Mouse (Mus musculus) lung, adult 2 months (tissue): Measurements from ENCODE around the gene Zfp398. TPM values are rescaled to one million over a fixed set of nuclear protein-coding genes. Genes with fewer than 3 reads are reported as not detected.
"Not testable (repeated sequence)": the region's sequence is repeated elsewhere in the genome, so short reads cannot be mapped to it uniquely, and the experiment has no call there.

Experiments
- DNase-seq: peaks from one replicate; pipeline ENCODE4 v3.0.0; 2022
- H3K4me1 ChIP-seq: fragments of 200-500 bp; 2 replicates; pipeline ENCODE4 v1.6.1; 2011; ENCODE audit warnings: low read length; ENCODE audit not compliant: control insufficient read depth, insufficient read depth
- H3K4me3 ChIP-seq: fragments of 200-500 bp; replicated peaks from 2 replicates; pipeline ENCODE3; 2011; ENCODE audit warnings: low read depth, mild to moderate bottlenecking, control low read depth, low read length; ENCODE audit errors: extremely low read depth
- CTCF ChIP-seq: fragments of 200-500 bp; IDR thresholded peaks from 2 replicates; pipeline ENCODE4 v1.5.1; 2011; ENCODE audit warnings: mild to moderate bottlenecking, low read length, control low read depth; ENCODE audit not compliant: insufficient read depth
- POLR2A ChIP-seq: fragments of 200-500 bp; IDR thresholded peaks from 2 replicates; pipeline ENCODE4 v1.6.1; 2011; ENCODE audit warnings: low read depth, mild to moderate bottlenecking, control low read depth, low read length, borderline replicate concordance; ENCODE audit errors: extremely low read depth
- WGBS: fragments of 180-500 bp; shearing (Covaris S2); methylation state at CpG from one replicate; pipeline ENCODE4 v1.1.7; 2018; 5-methylcytosine and 5-hydroxymethylcytosine counted together
- polyA plus RNA-seq: library from polyadenylated mRNA; depleted of rRNA; stranded (reverse); fragments of >200 nt; gene quantifications from 2 replicates; pipeline ENCODE4 v1.2.3, GENCODE M21; 2012

Gene Zfp398
- polyA plus RNA-seq, 1 experiment, result 8.8 TPM

DNA sequence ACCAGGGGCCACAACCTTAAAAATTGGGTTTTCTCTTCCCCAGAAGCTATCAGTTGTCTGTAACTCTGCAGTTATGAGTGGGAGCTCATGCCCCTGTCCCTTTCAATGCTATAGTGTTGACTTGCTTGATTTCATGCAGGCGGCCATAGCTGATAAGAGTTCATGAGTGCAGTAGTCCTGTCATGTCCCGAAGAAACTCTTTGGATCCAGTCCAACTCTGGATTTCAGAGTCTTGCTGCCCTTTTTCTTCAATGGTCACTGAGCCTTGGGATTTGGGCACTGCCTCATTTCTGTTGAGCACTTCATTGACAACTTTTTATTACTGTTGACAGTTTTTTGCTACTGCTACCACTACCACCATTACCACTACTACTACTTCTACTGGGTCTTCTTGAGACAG lies 2.2 kb downstream of the Zfp398 start:
- no peak for DNase-seq
- WGBS, result 35% methylated on average over 2 of the region's 2 CpGs

DNA sequence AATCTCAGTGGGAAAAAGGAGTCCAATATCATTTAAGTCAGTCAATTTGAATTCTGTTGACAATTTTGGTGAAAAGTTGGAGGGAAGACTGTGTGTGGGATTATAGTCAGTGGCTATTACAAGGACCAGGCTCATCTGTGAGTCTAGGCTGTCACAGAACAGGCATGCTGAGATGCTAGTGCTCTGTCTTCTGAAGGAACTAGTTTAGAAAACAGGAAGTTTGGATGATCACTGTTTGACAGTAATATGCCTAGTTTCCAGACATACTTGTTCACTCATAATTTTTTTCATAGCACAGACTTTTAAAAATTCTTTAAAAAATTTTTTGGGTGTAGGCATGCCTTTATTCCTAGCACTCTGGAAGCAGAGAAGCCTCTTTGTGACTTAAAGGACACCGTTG lies 5.6 kb downstream of the Zfp398 start:
- Histone ChIP-seq H3K4me1 (peaks cover 5% of the 10 kb centered on the region), H3K4me3 (no peak overlapping the region)
- TF ChIP-seq CTCF (no peak), POLR2A (no peak)
- no peak for DNase-seq
- 95% methylated on average over 1 of the region's 1 CpGs for WGBS

More for the DNA sequence above, 2.2 kb downstream of the Zfp398 start:
- H3K4me1 ChIP-seq, result peaks cover 5% of the 10 kb centered on the region
- TF ChIP-seq CTCF, result no peak
- TF ChIP-seq POLR2A, result no peak
- H3K4me3 ChIP-seq, result no peak overlapping the region

DNA sequence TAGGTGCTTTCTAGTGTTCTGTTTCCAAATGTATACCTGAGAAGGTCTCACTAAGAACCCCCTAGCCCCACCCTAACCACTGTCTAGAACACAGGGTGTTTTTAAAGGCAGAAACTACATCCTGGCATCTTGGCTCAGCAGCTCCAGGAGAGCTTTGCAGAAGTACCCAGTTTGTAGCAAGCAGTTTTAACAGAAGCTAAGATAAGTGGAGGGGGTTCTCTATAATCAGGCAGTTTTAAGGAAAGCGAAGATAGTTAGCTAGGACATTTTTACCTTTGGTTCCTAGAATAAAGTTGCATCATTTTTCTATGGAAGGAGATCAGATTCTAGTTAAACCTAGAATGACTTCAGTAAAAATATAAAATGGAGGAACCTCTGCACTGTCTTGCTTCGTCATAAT lies 6.4 kb downstream of the Zfp398 start:
- peaks cover 5% of the 10 kb centered on the region for H3K4me1 ChIP-seq
- no peak overlapping the region for H3K4me3 ChIP-seq
- no peak for DNase-seq
- WGBS, result 90% methylated on average over 2 of the region's 2 CpGs
- no peak for TF ChIP-seq CTCF
- no peak for TF ChIP-seq POLR2A

GRCm38 (mm10) chr6:47842337-47842736 lies 6.9 kb downstream of the Zfp398 start:
- Histone ChIP-seq H3K4me3 (no peak overlapping the region), H3K4me1 (peaks cover 3% of the 10 kb centered on the region; the same call in 1 of the 2 replicates)
- DNase-seq, result no peak
- WGBS, result 90% methylated on average over 1 of the region's 1 CpGs
- TF ChIP-seq CTCF, result no peak
- no peak for TF ChIP-seq POLR2A

DNA sequence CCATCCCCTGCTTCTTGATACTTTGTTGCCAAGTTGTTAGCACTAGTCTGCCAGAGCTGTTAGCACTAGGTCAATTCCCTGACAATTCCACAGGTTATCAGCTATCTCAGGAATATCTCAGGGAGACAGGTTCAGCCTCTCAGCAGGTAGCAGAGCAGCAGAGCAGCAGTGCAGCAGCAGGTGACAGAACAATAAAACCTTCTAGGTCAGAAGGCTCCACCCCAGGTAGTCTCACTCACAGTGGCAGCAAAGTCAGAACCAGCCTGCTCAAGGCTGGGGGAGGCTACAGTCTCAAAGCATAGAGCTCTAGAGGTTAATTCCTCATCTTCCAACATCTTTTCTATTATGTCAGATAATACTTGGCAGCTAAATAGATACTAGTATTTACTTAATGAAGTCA lies 10.3 kb downstream of the Zfp398 start:
- H3K4me1 ChIP-seq, result no peaks in the 10 kb centered on the region
- H3K4me3 ChIP-seq, result no peak overlapping the region
- TF ChIP-seq POLR2A, result no peak
- no peak for TF ChIP-seq CTCF
- DNase-seq, result no peak

GRCm38 (mm10) chr6:47857241-47857640 lies 21.8 kb downstream of the Zfp398 start:
- WGBS, result 96% methylated on average over 6 of the region's 6 CpGs
- Histone ChIP-seq H3K4me1 (no peaks in the 10 kb centered on the region), H3K4me3 (no peak overlapping the region)
- no peak for DNase-seq
- TF ChIP-seq POLR2A (no peak), CTCF (no peak)

DNA sequence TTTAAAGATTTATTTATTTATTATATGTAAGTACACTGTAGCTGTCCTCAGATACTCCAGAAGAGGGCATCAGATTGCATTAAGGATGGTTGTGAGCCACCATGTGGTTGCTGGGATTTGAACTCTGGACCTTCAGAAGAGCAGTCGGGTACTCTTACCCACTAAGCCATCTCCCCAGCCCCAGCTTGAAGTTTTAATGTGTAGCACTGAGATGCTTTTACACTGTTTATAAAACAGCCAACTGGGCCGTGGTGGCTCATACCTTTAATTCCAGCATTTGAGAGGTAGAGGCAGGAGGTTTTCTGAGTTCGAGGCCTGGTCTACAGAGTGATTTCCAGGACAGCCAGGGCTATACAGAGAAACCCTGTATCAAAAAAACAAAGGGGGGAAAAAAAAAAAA lies 22.3 kb downstream of the Zfp398 start:
- H3K4me3 ChIP-seq, H3K4me1 ChIP-seq, DNase-seq: not testable (repeated sequence)
- WGBS, result 88% methylated on average over 3 of the region's 3 CpGs

GRCm38 (mm10) chr6:47872266-47872665 lies 36.8 kb downstream of the Zfp398 start:
- no peak for DNase-seq
- 91% methylated on average over 5 of the region's 5 CpGs for WGBS
- TF ChIP-seq CTCF, result no peak
- TF ChIP-seq POLR2A, result no peak
- Histone ChIP-seq H3K4me1 (no peaks in the 10 kb centered on the region), H3K4me3 (no peak overlapping the region)

DNA sequence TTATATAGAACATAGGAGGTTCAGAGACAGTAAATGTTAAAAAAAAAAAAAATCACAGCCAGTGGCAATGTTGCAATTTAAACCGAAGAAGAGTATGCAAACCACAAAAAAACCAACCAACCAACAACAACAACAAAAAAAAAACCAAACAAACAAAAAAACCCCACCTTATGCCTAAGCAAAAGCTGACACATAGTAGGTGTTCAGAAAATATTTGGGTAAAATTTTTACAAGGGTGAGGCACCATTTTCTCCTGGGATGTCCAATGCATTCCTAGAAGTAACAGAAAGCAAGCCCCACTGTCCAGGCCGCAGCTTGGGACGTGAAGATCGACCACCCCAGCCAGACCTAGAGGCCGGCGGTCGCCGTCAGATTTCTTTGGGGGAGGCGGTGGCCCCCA lies 41.6 kb downstream of the Zfp398 start, which contains the start of gene Zfp282:
TSS of gene Zfp282 (plus strand) at position 147 of the 400 bp plus-strand sequence.
- Histone ChIP-seq H3K4me3 (peak within 1 kb of the TSS; percentile 94), H3K4me1 (peaks cover 13% of the 10 kb centered on the region; the same call in 1 of the 2 replicates)
- 4% methylated on average over 9 of the region's 9 CpGs for WGBS
- TF ChIP-seq POLR2A (no peak), CTCF (no peak)
- no peak for DNase-seq

DNA sequence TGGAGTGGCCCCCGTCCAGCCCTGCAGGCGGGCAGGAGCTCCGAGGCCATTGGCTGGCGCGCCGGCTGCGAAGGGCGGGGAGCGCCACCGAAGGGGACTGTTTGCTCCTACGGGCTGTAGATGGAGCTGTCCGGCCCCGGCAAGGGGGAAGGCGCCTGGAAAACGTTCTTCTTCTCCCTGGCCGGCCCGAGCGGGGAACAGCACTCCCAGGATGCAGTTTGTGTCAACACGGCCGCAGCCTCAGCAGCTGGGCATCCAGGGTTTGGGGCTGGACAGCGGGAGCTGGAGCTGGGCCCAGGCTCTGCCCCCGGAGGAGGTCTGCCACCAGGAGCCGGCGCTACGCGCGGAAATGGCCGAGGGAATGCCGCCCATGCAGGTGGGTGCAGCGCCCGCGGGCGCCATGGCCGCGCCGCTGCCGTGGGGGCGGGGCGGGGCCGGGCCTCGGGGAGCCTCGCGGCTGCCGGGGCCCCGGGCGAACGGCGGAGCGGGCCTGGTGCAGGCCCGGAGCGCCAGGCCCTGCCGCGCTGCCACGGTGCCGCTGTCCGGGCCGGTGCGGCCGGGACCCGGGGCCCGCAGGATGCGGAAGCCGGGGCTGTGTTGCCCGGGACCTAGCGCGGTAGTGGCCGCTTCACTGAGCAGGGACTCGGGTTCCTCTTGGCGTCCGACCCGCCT lies 42.1 kb downstream of the Zfp398 start:
- Histone ChIP-seq H3K4me1 (peaks cover 13% of the 10 kb centered on the region; the same call in 1 of the 2 replicates), H3K4me3 (peak overlapping the region; percentile 94)
- DNase-seq, result peak; percentile 91
- peak; percentile 41 for TF ChIP-seq CTCF
- TF ChIP-seq POLR2A, result peak; percentile 68; the same call in 1 of the 2 replicates
- WGBS, result under 1% methylated on average over 69 of the region's 71 CpGs

DNA sequence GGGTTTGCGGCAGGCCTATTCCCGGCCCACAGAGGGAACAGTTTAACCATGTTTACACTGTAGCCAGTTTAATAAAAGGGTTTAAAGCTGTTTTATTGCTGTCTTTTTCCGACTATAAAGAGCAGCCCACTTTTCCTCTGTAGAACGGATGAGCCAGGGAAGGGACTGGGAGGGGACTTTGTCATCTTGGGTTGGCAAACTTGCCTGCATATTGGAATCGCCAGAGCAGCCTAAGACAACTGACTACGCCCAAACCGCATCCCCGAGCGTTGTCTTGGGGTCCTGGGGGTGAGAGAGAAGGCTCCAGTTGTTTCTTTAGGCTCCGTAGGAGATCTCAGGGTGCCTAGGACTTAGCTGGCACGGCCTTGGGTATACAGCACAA lies 42.7 kb downstream of the Zfp398 start:
- H3K4me1 ChIP-seq, result peaks cover 13% of the 10 kb centered on the region; the same call in 1 of the 2 replicates
- H3K4me3 ChIP-seq, result peak overlapping the region; percentile 94
- no peak for DNase-seq
- WGBS, result 2% methylated on average over 11 of the region's 11 CpGs
- TF ChIP-seq POLR2A (no peak), CTCF (no peak)
